Mouse (Mus musculus) MEL (cell line): ENCODE measurements around the gene Rxrb. TPM values are rescaled to one million over a fixed set of nuclear protein-coding genes. Genes with fewer than 3 reads are reported as not detected.

Experiments
- DNase-seq: peaks from one replicate; pipeline ENCODE4 v3.0.0; 2011; ENCODE audit warnings: low read depth, low spot score
- H3K27ac ChIP-seq: 2 replicates; pipeline ENCODE4 v1.5.1; 2012; ENCODE audit warnings: low read depth, mild to moderate bottlenecking, control low read depth, low read length, moderate library complexity; ENCODE audit not compliant: control insufficient read depth
- H3K27me3 ChIP-seq, 2 experiments: fragments of 150-350 bp in 1 of 2; sonication (generic) in 1 of 2; 2 replicates each; pipeline ENCODE4 v1.6.1; 2012; ENCODE audit warnings: low read length in 2 of 2, mild to moderate bottlenecking in 2 of 2, improper control_type of control experiment in 1 of 2, moderate library complexity in 1 of 2; ENCODE audit not compliant: insufficient read depth in 2 of 2, control insufficient read depth in 1 of 2
- H3K36me3 ChIP-seq, 2 experiments: 2 replicates each; pipeline ENCODE4 v1.6.1; 2012 to 2014; ENCODE audit warnings: low read length in 2 of 2, improper control_type of control experiment in 1 of 2, inconsistent platforms in 1 of 2, mild to moderate bottlenecking in 1 of 2; ENCODE audit not compliant: insufficient read depth in 2 of 2, control insufficient read depth in 1 of 2
- H3K4me1 ChIP-seq, 2 experiments: fragments of 150-350 bp in 1 of 2; sonication (generic) in 1 of 2; 2 replicates each; pipeline ENCODE4 v1.6.1; 2012; ENCODE audit warnings: low read length in 2 of 2, improper control_type of control experiment in 1 of 2, mild to moderate bottlenecking in 1 of 2; ENCODE audit not compliant: insufficient read depth in 2 of 2, control insufficient read depth in 1 of 2
- H3K4me3 ChIP-seq, 2 experiments: fragments of 150-350 bp in 1 of 2; sonication (generic) in 1 of 2; 2 replicates each; pipeline ENCODE4 v1.5.1; 2012; ENCODE audit warnings: low read depth in 2 of 2, low read length in 2 of 2, mild to moderate bottlenecking in 2 of 2, moderate library complexity in 2 of 2, control low read depth in 1 of 2, improper control_type of control experiment in 1 of 2; ENCODE audit not compliant: control insufficient read depth in 1 of 2, insufficient read depth in 1 of 2
- H3K79me2 ChIP-seq: 2 replicates; pipeline ENCODE4 v1.6.1; 2012; ENCODE audit warnings: mild to moderate bottlenecking, low read length, moderate library complexity; ENCODE audit not compliant: control insufficient read depth, poor library complexity, insufficient read depth
- H3K9ac ChIP-seq: 2 replicates; pipeline ENCODE4 v1.6.1; 2012; ENCODE audit warnings: low read depth, mild to moderate bottlenecking, control low read depth, low read length, moderate library complexity; ENCODE audit not compliant: control insufficient read depth, poor library complexity, severe bottlenecking
- H3K9me3 ChIP-seq: fragments of 150-350 bp; sonication (generic); replicated peaks from 2 replicates; pipeline ENCODE4 v1.6.1; 2012; ENCODE audit warnings: mild to moderate bottlenecking, low read length, improper control_type of control experiment, moderate library complexity; ENCODE audit not compliant: insufficient read depth
- BHLHE40 ChIP-seq: IDR thresholded peaks from 2 replicates; pipeline ENCODE4 v1.6.1; 2012; ENCODE audit warnings: low read depth, mild to moderate bottlenecking, inconsistent platforms, low read length, improper control_type of control experiment, borderline replicate concordance
- CHD1 ChIP-seq: IDR thresholded peaks from 2 replicates; pipeline ENCODE4 v1.6.1; 2012; ENCODE audit warnings: low read depth, mild to moderate bottlenecking, inconsistent platforms, low read length, improper control_type of control experiment
- CHD2 ChIP-seq: IDR thresholded peaks from 2 replicates; pipeline ENCODE4 v1.6.1; 2011; ENCODE audit warnings: low read length, improper control_type of control experiment
- CTCF ChIP-seq, 3 experiments: IDR thresholded peaks in 2 of 3; conservative IDR thresholded peaks in 1 of 3; 2 replicates each; pipeline ENCODE4 v1.5.1; 2011 to 2012; ENCODE audit warnings: low read length in 3 of 3, low read depth in 2 of 3, mild to moderate bottlenecking in 2 of 3, improper control_type of control experiment in 1 of 3, inconsistent platforms in 1 of 3, mixed read lengths in 1 of 3, moderate library complexity in 1 of 3; ENCODE audit not compliant: control insufficient read depth in 1 of 3, insufficient read depth in 1 of 3, poor library complexity in 1 of 3, severe bottlenecking in 1 of 3
- E2F4 ChIP-seq: IDR thresholded peaks from 2 replicates; pipeline ENCODE4 v1.6.1; 2011; ENCODE audit warnings: low read depth, low read length, improper control_type of control experiment, borderline replicate concordance
- EP300 ChIP-seq, 2 experiments: IDR thresholded peaks; 2 replicates each; pipeline ENCODE4 v1.6.1; 2011; ENCODE audit warnings: improper control_type of control experiment in 2 of 2, low read length in 2 of 2, low read depth in 1 of 2, mild to moderate bottlenecking in 1 of 2
- ETS1 ChIP-seq: IDR thresholded peaks from 2 replicates; pipeline ENCODE4 v1.6.1; 2012; ENCODE audit warnings: low read depth, mild to moderate bottlenecking, inconsistent platforms, low read length, improper control_type of control experiment, moderate library complexity
- GABPA ChIP-seq: IDR thresholded peaks from 2 replicates; pipeline ENCODE4 v1.6.1; 2012; ENCODE audit warnings: low read depth, mild to moderate bottlenecking, inconsistent platforms, low read length, improper control_type of control experiment, moderate library complexity
- GATA1 ChIP-seq: IDR thresholded peaks from 2 replicates; pipeline ENCODE4 v1.6.1; 2011; ENCODE audit warnings: low read depth, low read length, improper control_type of control experiment
- HCFC1 ChIP-seq: IDR thresholded peaks from 2 replicates; pipeline ENCODE4 v1.6.1; 2012; ENCODE audit warnings: low read depth, mild to moderate bottlenecking, inconsistent platforms, low read length, improper control_type of control experiment, moderate library complexity
- JUND ChIP-seq: IDR thresholded peaks from 2 replicates; pipeline ENCODE4 v1.6.1; 2011; ENCODE audit warnings: low read depth, mild to moderate bottlenecking, improper control_type of control experiment, low read length
- KAT2A ChIP-seq: conservative IDR thresholded peaks from 2 replicates; pipeline ENCODE4 v1.6.1; 2012; ENCODE audit warnings: low read depth, low read length, improper control_type of control experiment, inconsistent platforms
- MAZ ChIP-seq: IDR thresholded peaks from 2 replicates; pipeline ENCODE4 v1.6.1; 2012; ENCODE audit warnings: low read depth, mild to moderate bottlenecking, inconsistent platforms, low read length, improper control_type of control experiment
- MEF2A ChIP-seq: IDR thresholded peaks from 2 replicates; pipeline ENCODE4 v1.6.1; 2014; ENCODE audit warnings: low read depth, mild to moderate bottlenecking, inconsistent platforms, low read length, improper control_type of control experiment; ENCODE audit not compliant: poor library complexity, insufficient replicate concordance, severe bottlenecking; ENCODE audit errors: extremely low read depth
- MXI1 ChIP-seq: IDR thresholded peaks from 2 replicates; pipeline ENCODE4 v1.6.1; 2011; ENCODE audit warnings: mild to moderate bottlenecking, low read depth, low read length, improper control_type of control experiment
- MYB ChIP-seq: IDR thresholded peaks from 2 replicates; pipeline ENCODE4 v1.6.1; 2011; ENCODE audit warnings: mild to moderate bottlenecking, low read depth, low read length, improper control_type of control experiment
- NELFE ChIP-seq: IDR thresholded peaks from 2 replicates; pipeline ENCODE4 v1.6.1; 2011; ENCODE audit warnings: low read depth, low read length, improper control_type of control experiment
- POLR2A ChIP-seq, 2 experiments: IDR thresholded peaks; 2 replicates each; pipeline ENCODE4 v1.6.1; 2011 to 2012; ENCODE audit warnings: low read length in 2 of 2, mild to moderate bottlenecking in 2 of 2, control low read depth in 1 of 2, improper control_type of control experiment in 1 of 2, low read depth in 1 of 2, moderate library complexity in 1 of 2; ENCODE audit not compliant: control insufficient read depth in 1 of 2, insufficient read depth in 1 of 2, poor library complexity in 1 of 2
- SIN3A ChIP-seq: IDR thresholded peaks from 2 replicates; pipeline ENCODE4 v1.6.1; 2012; ENCODE audit warnings: low read length, improper control_type of control experiment, inconsistent platforms
- TCF12 ChIP-seq: IDR thresholded peaks from 2 replicates; pipeline ENCODE4 v1.6.1; 2014; ENCODE audit warnings: low read depth, mild to moderate bottlenecking, inconsistent platforms, low read length, improper control_type of control experiment, moderate library complexity
- USF1 ChIP-seq: IDR thresholded peaks from 2 replicates; pipeline ENCODE4 v1.6.1; 2014; ENCODE audit warnings: low read depth, mild to moderate bottlenecking, inconsistent platforms, low read length, improper control_type of control experiment, moderate library complexity
- ZC3H11A ChIP-seq: IDR thresholded peaks from 2 replicates; pipeline ENCODE4 v1.6.1; 2012; ENCODE audit warnings: low read depth, mild to moderate bottlenecking, inconsistent platforms, low read length, improper control_type of control experiment
- ZKSCAN1 ChIP-seq: IDR thresholded peaks from 2 replicates; pipeline ENCODE4 v1.6.1; 2012; ENCODE audit warnings: low read depth, mild to moderate bottlenecking, inconsistent platforms, low read length, improper control_type of control experiment, moderate library complexity
- ZNF384 ChIP-seq: IDR thresholded peaks from 2 replicates; pipeline ENCODE4 v1.6.1; 2012; ENCODE audit warnings: low read depth, mild to moderate bottlenecking, inconsistent platforms, low read length, improper control_type of control experiment
- polyA plus RNA-seq, 2 experiments: library from polyadenylated mRNA; stranded (reverse) in 1 of 2; unstranded in 1 of 2; fragments of >175 nt in 1 of 2; fragments of >200 nt in 1 of 2; gene quantifications; 2 replicates each; pipeline versions ENCODE4 v1.2.1 to v1.2.4; 2012; ENCODE audit warnings: low replicate concordance in 2 of 2, low read depth in 1 of 2; ENCODE audit not compliant: insufficient read length in 2 of 2, insufficient read depth in 1 of 2, missing spikeins in 1 of 2
- total RNA-seq: library from RNA; depleted of rRNA; stranded (reverse); fragments of 300-350 nt; gene quantifications from 2 replicates; pipeline ENCODE4 v1.2.3, GENCODE M21; 2012

Gene Rxrb
- total and polyA plus RNA-seq, 3 experiments: 37.6 to 63.4 TPM; not detected in 1

- no peak overlapping the region for H3K4me3 ChIP-seq
- H3K27me3 ChIP-seq: no peaks in the 10 kb centered on the region
- H3K9me3 ChIP-seq: no peaks in the 10 kb centered on the region
- H3K27ac ChIP-seq: no peak overlapping the region
- H3K9ac ChIP-seq: no peak overlapping the region
- H3K36me3 ChIP-seq: peaks cover 0 to 7% of the 10 kb centered on the region in 2 experiments; a peak in 2 of 4 replicates
- DNase-seq: no peak
- peaks cover 13% of the 10 kb centered on the region for H3K79me2 ChIP-seq
- H3K4me1 ChIP-seq: peaks cover 0 to 16% of the 10 kb centered on the region in 2 experiments; a peak in 2 of 4 replicates
- TF ChIP-seq JUND (no peak), TCF12 (no peak), MYB (no peak), GATA1 (no peak), USF1 (no peak), CHD1 (no peak)
These were observed 9.2 kb upstream of the Rxrb start for GRCm38 (mm10) chr17:34022414-34022783.

- no peak for DNase-seq
- Histone ChIP-seq H3K9me3 (no peaks in the 10 kb centered on the region), H3K4me1 (peaks cover 0 to 16% of the 10 kb centered on the region in 2 experiments; a peak in 2 of 4 replicates), H3K9ac (no peak overlapping the region), H3K79me2 (peaks cover 16% of the 10 kb centered on the region), H3K27ac (no peak overlapping the region), H3K4me3 (no peak overlapping the region), H3K36me3 (peaks cover 0 to 7% of the 10 kb centered on the region in 2 experiments; a peak in 2 of 4 replicates), H3K27me3 (no peaks in the 10 kb centered on the region)
- TF ChIP-seq KAT2A (no peak), HCFC1 (no peak), CTCF (IDR thresholded peaks at IDR 0.05 in 2 of 3, conservative IDR thresholded peaks at IDR 0.05 in 1 of 3; ENCODE audit: control insufficient read depth in 1 of 3, insufficient read depth in 1 of 3, low read depth in 2 of 3, low read length in 3 of 3, poor library complexity in 1 of 3, severe bottlenecking in 1 of 3) (no peak), ZNF384 (no peak), MAZ (no peak), POLR2A (IDR thresholded peaks at IDR 0.05; ENCODE audit: control insufficient read depth in 1 of 2, insufficient read depth in 1 of 2, low read depth in 1 of 2, low read length in 2 of 2, poor library complexity in 1 of 2) (no peak), SIN3A (no peak), BHLHE40 (no peak), USF1 (no peak), ZC3H11A (no peak), ETS1 (no peak), MEF2A (no peak), MXI1 (no peak), GATA1 (no peak), E2F4 (no peak), CHD2 (no peak), ZKSCAN1 (no peak), NELFE (no peak), GABPA (no peak), EP300 (IDR thresholded peaks at IDR 0.05; ENCODE audit: low read depth in 1 of 2, low read length in 2 of 2) (no peak)
These were observed 8.6 kb upstream of the Rxrb start for GRCm38 (mm10) chr17:34022987-34023386.
